Mouse (Mus musculus) E14TG2a.4 (cell line): ENCODE data around the gene Cep83.

Source experiments
- CTCF ChIP-seq: conservative IDR thresholded peaks from 2 replicates; pipeline ENCODE4 v1.5.1; 2014; ENCODE audit warnings: low read length
- NANOG ChIP-seq: IDR thresholded peaks from 2 replicates; pipeline ENCODE4 v1.6.1; 2014; ENCODE audit warnings: borderline replicate concordance, low read length, mixed read lengths

DNA sequence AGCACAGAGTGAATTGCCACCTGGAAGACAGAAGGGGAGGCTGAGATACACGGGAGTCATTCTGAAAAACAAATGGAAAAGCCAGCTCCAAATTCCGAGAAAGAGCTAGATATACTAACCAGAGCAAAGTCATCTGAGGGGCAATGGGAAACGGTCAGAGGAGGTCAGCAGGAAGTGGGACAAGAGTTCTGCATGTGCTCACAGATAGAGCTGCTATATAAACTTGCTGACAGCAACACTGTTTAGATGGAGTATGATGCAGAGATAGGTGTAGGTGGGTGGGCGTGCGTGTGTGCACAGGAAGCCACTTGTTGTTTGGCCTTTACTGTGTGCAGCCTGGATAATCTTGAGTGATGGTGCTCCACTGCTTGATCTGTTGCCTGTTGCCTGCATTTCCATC, 109.7 kb downstream of the Cep83 start:
- TF ChIP-seq CTCF (no peak), NANOG (no peak)
